Mouse (Mus musculus): Measurements from ENCODE around the gene Etnk1. TPM values are rescaled to one million over a fixed set of nuclear protein-coding genes. Genes with fewer than 3 reads are reported as not detected.

The Etnk1 gene
- total and polyA plus RNA-seq, 3 experiments, result 27.1 to 33.4 (median 32.8) TPM

DNA sequence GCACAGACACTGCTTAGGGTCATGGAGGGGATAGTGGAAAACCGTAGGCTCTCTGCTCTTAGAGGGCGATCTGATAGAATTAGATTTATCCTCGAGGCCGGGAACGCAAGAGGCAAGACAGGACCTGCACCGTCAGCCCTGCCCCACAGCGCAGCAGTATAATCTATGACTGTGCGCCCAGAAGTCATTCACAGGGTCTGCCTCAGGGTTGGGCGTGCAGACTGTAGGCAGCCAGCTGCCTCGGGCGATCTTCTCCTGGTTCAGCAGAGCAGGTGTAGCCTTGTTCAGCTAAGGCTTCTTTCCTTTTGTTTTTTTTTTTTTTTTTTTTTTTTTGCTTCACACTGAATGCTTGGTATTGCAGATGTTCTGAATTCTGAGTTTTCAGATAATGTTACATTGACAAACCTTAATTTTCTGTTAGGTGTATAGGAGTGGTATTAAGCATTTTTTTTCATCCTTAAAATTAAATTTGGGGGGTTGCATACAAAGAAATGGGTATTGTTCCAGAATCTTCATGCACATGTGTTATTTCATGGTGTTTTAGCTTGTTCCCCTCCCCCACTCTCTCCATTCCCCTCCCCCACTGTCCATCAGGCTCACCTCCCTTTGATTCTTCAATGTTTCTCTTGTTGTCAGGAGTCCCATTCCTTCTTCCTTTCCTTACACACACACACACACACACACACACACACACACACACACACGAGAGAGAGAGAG, 4.7 kb upstream of the Etnk1 start:
- in situ Hi-C loops (cut with MboI; ENCODE audit: low pct_ligation_motif_present, low pct_unique_long_range_greater_than_20kb, low sequenced_read_pairs) (no loop called here), dilution Hi-C loops (cut with MboI; ENCODE audit: extremely low pct_ligation_motif_present, extremely low pct_unique_long_range_greater_than_20kb, low sequenced_read_pairs) (no loop called here)
- Histone ChIP-seq H3K27ac (ENCODE audit: insufficient read depth, low read depth) (no peak overlapping the region), H3K4me1 (ENCODE audit: control insufficient read depth in 1 of 2, insufficient read depth in 2 of 2) (peaks cover 6 to 8% of the 10 kb centered on the region in 2 experiments; a peak in 3 of 4 replicates), H3K9me3 (replicated peaks; ENCODE audit: low read length) (no peaks in the 10 kb centered on the region), H3K9ac (ENCODE audit: insufficient read depth, low read depth) (no peak overlapping the region), H3K4me3 (replicated peaks in 1 of 3; ENCODE audit: low read depth in 2 of 3, low read length in 2 of 3, poor library complexity in 1 of 3) (no peak overlapping the region), H3K4me2 (ENCODE audit: insufficient read depth, low read depth, poor library complexity, severe bottlenecking) (no peak overlapping the region), H3K79me2 (replicated peaks; ENCODE audit: control insufficient read depth, extremely low read depth, insufficient read depth, poor library complexity, severe bottlenecking) (peaks cover 2% of the 10 kb centered on the region), H3K36me3 (replicated peaks in 1 of 2; ENCODE audit: control insufficient read depth in 1 of 2, insufficient read depth in 1 of 2, low read length in 1 of 2) (no peaks in the 10 kb centered on the region), H3K27me3 (replicated peaks) (no peaks in the 10 kb centered on the region)
- TF ChIP-seq MYC (IDR thresholded peaks at IDR 0.05; ENCODE audit: low read depth, low read length), result no peak
- TF ChIP-seq CHD2 (IDR thresholded peaks at IDR 0.05; ENCODE audit: low read length), result peak; percentile 95
- no peak for DNase-seq (ENCODE audit: extremely low read depth)

- no peak for TF ChIP-seq BHLHE40 (IDR thresholded peaks at IDR 0.05; ENCODE audit: low read depth, low read length)
- no peak for TF ChIP-seq IRF4 (IDR thresholded peaks at IDR 0.05; ENCODE audit: low read depth, low read length)
- no peak for TF ChIP-seq RCOR1 (conservative IDR thresholded peaks at IDR 0.05; ENCODE audit: low read depth, low read length)
- TF ChIP-seq CTCF (conservative IDR thresholded peaks at IDR 0.05 in 1 of 2, IDR thresholded peaks at IDR 0.05 in 1 of 2; ENCODE audit: low read depth in 2 of 2, low read length in 2 of 2), result no peak
- no peak for TF ChIP-seq ETS1 (conservative IDR thresholded peaks at IDR 0.05; ENCODE audit: low read depth, low read length)
- TF ChIP-seq NELFE (IDR thresholded peaks at IDR 0.05; ENCODE audit: low read depth, low read length), result no peak
- TF ChIP-seq CHD1 (IDR thresholded peaks at IDR 0.05; ENCODE audit: low read depth, low read length), result no peak
- TF ChIP-seq POLR2AphosphoS2 (IDR thresholded peaks at IDR 0.05; ENCODE audit: low read depth, low read length), result no peak
- no peak for TF ChIP-seq MAZ (IDR thresholded peaks at IDR 0.05; ENCODE audit: low read depth, low read length)
- Histone ChIP-seq H3K27ac (ENCODE audit: insufficient read depth, low read depth) (no peak overlapping the region), H3K27me3 (replicated peaks) (no peaks in the 10 kb centered on the region), H3K4me2 (ENCODE audit: insufficient read depth, low read depth, poor library complexity, severe bottlenecking) (no peak overlapping the region), H3K9me3 (replicated peaks; ENCODE audit: low read length) (no peaks in the 10 kb centered on the region), H3K4me3 (replicated peaks in 1 of 3; ENCODE audit: low read depth in 2 of 3, low read length in 2 of 3, poor library complexity in 1 of 3) (no peak overlapping the region), H3K79me2 (replicated peaks; ENCODE audit: control insufficient read depth, extremely low read depth, insufficient read depth, poor library complexity, severe bottlenecking) (peaks cover 20% of the 10 kb centered on the region), H3K36me3 (replicated peaks in 1 of 2; ENCODE audit: control insufficient read depth in 1 of 2, insufficient read depth in 1 of 2, low read length in 1 of 2) (peaks cover 0 to under 1% of the 10 kb centered on the region in 2 experiments), H3K4me1 (ENCODE audit: control insufficient read depth in 1 of 2, insufficient read depth in 2 of 2) (peaks cover 6 to 8% of the 10 kb centered on the region in 2 experiments; a peak in 3 of 4 replicates), H3K9ac (ENCODE audit: insufficient read depth, low read depth) (no peak overlapping the region)
- in situ Hi-C loops (cut with MboI; ENCODE audit: low pct_ligation_motif_present, low pct_unique_long_range_greater_than_20kb, low sequenced_read_pairs), result no loop called here
- dilution Hi-C loops (cut with MboI; ENCODE audit: extremely low pct_ligation_motif_present, extremely low pct_unique_long_range_greater_than_20kb, low sequenced_read_pairs), result no loop called here
- no peak for DNase-seq (ENCODE audit: extremely low read depth)
These were observed 2.8 kb upstream of the Etnk1 start for GRCm38 (mm10) chr6:143163956-143164905.

Measured in CH12.LX (cell line).